Mouse (Mus musculus) large intestine, adult 2 months (tissue): ENCODE results near the gene Ak8. TPM values are rescaled to one million over a fixed set of nuclear protein-coding genes. Genes with fewer than 3 reads are reported as not detected.

Experiments
- DNase-seq: peaks from one replicate; pipeline ENCODE4 v3.0.0-alpha.2; 2012; ENCODE audit warnings: low read depth, low spot score
- WGBS: fragments of 180-500 bp; shearing (Covaris S2); methylation state at CpG from one replicate; pipeline ENCODE4 v1.1.7; 2018; 5-methylcytosine and 5-hydroxymethylcytosine counted together
- polyA plus RNA-seq: library from polyadenylated mRNA; depleted of rRNA; stranded (reverse); fragments of >200 nt; gene quantifications from 2 replicates; pipeline ENCODE4 v1.2.3, GENCODE M21; 2012

The Ak8 gene
- polyA plus RNA-seq, 1 experiment, result 0.19 TPM

DNA sequence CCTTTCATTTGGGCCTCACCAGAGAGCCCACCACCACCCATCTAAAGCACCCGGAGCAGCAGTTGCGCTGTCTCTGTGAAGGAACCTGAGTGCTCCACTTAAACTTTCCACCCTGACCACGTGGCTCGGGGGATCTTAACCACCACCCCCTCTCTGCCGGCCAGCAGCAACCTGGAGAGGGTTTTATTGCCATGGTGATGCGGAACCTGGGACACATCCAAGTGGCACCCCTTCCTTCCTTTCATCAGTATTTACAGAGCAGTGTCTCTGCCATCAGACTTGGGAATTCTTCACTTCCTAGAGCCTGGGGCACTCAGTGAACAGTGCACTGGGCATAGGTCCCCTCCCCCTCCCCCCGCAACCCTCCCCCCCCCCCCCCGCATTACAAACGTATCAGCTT, 23.9 kb downstream of the Ak8 start:
- WGBS, result 26% methylated on average over 9 of the region's 9 CpGs
- DNase-seq, result no peak

DNA sequence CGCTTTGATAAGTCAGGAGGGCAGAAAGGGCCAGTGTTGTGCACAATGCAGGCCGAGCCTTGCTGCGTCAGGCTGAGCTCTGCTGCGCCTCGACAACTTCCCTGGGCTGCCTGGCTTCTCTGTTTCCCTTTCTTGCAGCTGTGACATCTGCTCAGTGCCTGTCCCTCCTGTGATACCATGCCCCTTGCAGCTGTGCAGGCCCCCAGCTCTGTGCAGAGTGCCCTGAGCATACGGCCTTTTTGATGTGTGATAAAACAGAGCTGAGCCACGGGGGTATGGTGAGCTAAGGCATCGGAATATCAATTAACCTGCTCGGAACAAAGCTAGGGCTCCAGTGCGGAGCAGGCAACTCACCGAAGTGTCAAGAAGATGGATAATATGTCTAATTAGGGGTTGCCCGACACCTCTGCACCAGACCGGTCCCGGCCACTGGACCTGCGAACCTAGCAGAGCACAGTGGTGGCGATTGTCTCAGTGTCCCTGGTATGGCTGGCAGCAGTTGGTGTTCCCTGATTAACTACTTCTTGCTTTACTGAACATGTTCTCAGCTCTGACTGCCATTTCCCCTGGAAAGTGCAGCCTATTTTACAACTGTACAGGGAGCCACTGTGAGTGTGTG, 27.9 kb downstream of the Ak8 start:
- WGBS, result 60% methylated on average over 16 of the region's 16 CpGs

DNA sequence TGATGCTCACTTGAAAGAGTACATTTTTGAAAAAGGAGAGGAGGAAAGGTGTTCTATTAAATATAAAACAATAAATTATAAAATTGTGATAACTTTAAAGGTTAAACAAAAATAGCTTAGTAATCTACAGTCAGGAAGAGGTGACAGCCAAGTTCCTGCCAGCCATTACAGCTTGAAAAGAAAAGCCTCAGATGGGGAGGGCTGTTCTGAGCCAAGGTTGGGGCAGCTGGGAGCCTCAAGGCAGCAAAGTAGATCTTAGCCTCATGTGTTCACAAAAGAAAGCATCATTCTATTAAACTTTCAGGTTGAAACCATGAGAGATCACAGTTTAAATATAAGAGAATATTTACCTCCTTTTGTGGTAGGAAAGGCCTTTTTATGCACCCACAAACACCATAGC, 30.7 kb downstream of the Ak8 start:
- no peak for DNase-seq

More for the DNA sequence above, 27.9 kb downstream of the Ak8 start:
- DNase-seq, result no peak

DNA sequence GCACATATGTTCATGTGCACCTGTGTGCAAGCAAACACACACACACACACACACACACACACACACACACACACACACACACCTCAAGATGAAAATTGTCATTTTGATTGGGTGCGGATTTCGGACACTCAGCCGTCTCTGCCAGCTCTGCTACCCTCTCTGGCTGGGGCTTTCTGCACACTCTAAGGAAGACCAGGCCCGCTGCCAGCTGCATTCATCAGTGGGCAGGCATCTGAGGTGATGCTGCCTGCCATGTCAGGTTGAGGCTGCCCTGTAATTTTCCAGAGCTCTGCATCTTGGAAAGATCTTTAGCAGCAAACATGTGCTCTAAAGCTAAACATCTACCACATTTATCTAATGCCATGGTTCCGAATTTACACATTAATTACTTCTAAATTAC, 37.1 kb downstream of the Ak8 start:
- WGBS, result 75% methylated on average over 5 of the region's 5 CpGs
- no peak for DNase-seq

DNA sequence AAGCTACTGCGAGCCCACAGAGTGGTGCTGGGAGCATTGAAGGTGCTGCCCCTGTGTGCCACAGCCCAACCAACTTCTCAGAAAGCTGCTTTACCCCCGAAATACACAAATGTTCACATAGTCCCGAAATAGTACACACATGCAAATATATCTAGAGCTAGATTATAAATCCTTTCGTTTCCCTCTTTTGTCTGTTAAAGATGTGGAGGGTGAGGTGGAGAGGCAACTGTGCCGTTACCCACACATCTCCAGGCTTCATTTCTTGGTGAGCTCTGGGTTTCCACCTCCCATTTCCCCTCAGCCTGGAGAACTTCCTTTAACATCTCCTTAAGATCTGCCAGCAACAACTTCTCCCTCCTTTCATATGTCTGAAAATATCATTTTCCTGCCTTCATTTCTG, 40.2 kb downstream of the Ak8 start:
- no peak for DNase-seq
- 75% methylated on average over 5 of the region's 5 CpGs for WGBS

DNA sequence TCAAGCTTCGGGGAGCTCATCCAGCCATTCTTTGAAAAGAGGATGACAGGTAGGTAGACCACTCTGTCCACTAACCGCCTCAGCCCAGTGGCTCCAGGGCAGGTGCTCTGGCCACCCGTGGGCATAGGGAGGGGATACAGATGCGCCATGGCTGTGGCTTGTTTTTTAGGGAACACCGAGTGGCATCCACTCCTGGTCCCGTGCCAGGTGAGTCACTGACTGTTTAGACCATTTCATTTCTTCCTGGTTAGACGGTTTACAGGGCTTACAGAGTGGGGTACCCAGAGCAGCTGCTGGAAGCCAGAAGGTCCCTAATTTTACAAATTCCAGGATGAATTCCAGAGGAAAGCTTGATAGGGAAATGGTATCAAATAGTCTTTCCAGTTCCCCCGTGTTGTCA, 42.7 kb downstream of the Ak8 start:
- no peak for DNase-seq
- 47% methylated on average over 8 of the region's 8 CpGs for WGBS

DNA sequence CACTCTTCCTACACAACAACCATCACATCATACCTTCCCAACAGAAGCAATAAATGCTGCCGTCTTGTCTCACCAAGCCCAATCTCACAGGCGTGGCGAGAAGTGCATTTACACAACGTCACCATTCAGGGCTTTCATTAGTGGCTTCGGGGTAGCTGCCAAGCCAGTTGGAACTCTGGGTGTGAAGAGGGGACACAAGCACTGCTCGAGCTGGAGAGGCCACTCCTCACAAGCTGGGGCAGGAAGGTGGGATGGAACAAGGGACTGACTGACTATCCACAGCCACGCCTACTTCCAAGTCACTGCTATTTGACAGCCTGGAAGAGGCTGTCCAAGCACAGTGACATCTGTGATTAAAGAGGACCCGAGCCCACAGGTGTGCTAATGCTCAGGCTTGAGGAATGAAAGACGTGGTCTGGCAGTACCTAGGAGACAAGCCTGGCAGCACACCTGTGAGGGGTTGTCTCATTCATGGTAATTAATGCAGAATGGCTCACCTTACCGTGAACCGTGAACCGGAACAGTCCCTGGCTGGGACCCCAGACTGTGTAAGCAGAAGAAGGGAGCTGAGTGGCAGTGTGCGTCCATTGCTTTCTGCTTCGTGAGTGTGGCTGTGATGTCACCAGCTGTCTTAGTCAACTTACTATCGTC, 46.8 kb downstream of the Ak8 start:
- no peak for DNase-seq
- WGBS, result 39% methylated on average over 15 of the region's 15 CpGs

DNA sequence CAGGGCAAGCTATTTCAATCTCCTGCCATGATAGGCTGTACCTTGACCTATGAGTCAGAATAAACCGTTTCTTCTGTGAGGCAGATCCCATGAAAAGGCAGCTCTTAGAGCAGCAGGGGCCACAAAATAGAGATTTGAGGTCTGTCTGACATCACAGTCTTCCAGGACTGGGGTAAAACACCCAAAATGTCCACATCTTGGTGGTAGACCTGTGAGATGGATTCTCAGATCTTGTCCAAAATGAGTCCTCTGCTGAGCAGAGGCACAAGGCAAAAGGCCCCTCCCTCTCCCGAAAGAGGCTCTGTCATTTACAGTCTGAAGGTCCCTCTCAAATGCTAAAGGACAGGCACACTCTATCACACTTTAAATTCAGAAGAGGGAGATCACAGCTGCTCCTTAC, 47.7 kb downstream of the Ak8 start:
- WGBS, result 54% methylated on average over 2 of the region's 2 CpGs
- no peak for DNase-seq

DNA sequence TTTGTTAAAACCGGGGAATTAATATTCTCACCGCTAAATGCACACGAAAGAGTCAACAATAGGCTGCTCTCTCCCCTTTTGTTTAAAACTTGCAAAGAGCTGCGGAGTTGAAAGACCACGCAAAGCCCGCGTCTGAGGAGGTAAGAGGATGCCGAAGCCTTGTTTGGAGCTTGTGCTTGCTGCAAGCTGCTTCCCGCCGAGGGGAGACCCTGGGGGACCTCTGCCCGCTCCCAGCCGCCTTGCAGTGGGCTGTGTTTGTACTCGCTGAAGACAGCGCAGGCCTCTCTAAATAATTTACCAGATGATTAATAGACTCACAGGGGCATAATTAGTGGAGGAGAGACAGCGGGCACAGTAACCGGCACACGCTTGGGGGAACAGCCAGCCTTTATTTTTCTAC, 51.2 kb downstream of the Ak8 start:
- WGBS, result 6% methylated on average over 17 of the region's 17 CpGs
- DNase-seq, result no peak

DNA sequence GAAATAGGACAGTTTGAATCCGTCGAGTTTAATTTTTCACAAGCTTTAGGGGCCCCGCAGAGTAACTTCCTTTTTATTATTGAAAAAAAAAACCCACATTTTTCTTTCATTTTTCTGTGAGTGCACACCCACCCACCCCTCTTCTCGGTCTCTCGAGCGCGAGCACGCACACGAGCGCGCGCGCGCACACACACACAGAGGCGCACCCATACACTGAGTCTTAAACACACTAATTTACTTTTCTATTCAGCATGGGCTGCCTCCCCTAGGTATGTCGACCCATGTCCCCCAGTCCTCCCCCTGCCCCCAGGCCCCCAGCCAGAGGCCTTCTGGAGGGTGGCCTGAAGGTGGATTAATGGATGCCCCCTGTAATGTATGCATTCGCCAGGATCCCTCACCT, 51.7 kb downstream of the Ak8 start:
- DNase-seq, result no peak
- WGBS, result 17% methylated on average over 17 of the region's 17 CpGs

DNA sequence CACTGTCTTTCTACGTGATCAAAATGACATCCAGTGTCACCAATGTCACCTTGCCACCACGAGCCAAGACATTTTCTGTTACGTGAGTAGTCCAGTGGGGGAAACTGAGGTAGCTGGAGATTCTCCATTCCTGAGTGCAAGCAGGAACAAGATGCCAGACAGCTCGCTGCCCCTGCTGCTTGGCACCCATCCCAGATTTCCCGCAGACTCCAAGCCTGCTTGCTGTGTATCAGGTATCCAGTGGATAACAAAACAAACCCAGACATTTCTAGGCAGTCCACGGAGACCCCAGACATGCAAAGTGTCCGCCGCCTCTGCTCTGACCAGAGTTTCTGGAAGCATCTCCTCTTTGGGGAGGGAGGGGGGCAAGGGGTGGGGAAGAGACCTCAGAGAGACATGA, 52.4 kb downstream of the Ak8 start:
- DNase-seq, result no peak
- WGBS, result 65% methylated on average over 8 of the region's 8 CpGs

DNA sequence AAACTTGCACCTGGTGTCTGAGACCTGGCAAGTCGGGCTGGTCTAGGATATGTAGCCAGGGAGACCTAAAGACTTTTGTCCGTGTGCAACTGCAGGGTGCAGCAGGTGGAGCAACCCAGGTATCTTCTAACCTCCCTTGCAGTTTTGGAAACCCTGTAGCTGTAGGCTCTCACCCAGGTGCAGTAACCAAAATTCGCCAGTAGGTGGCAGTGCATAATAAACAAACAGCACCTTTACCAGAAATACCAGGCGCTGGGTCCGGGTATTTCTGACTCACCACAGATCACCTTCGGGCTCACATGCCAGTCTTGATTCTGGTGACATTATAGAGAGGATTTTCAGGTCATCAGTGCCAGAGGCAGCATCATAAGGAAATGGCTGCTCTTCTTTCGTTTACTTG, 55.5 kb downstream of the Ak8 start:
- DNase-seq, result peak; percentile 53
- 4% methylated on average over 7 of the region's 7 CpGs for WGBS

DNA sequence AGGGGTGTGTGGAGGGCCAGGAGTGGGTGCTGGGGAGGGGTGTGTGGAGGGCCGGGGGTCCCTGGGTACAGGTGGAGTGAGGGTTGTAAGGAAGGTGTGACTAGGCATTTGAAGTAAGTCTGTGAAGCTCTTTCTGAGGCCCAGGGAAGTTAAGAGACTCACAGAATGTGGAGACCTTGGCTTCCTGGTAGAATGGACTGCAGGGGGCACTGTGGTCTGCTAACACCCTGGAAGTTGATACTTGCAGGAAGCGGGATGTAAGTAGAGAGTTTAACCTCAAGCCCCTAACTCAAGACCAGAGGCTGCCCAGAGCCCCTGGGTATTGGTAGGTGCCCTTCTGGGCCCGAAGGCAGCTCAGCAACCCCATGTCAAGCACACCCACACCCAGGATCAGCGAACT, 56.2 kb downstream of the Ak8 start:
- DNase-seq, result peak; percentile 10
- 38% methylated on average over 4 of the region's 4 CpGs for WGBS

DNA sequence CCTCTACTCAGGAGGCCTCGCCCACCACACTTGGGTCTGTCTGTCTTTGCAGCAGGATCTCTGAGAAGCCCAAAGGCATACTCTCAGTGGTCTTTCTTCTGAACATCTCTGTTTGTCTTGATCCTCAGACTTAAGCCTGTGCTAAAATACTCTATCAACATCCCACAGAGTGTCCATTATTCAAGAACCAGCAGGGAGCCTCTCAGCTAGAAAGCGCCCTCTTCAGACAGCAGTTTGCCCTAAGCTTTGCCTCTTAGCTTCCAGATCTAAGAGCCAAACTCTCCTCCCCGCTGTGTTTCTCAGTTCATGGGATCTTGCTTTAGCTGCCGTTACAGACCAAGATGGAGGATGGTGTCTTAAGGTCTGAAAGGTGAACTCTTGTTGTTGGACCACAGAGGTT, 59.5 kb downstream of the Ak8 start:
- 52% methylated on average over 4 of the region's 4 CpGs for WGBS
- no peak for DNase-seq

DNA sequence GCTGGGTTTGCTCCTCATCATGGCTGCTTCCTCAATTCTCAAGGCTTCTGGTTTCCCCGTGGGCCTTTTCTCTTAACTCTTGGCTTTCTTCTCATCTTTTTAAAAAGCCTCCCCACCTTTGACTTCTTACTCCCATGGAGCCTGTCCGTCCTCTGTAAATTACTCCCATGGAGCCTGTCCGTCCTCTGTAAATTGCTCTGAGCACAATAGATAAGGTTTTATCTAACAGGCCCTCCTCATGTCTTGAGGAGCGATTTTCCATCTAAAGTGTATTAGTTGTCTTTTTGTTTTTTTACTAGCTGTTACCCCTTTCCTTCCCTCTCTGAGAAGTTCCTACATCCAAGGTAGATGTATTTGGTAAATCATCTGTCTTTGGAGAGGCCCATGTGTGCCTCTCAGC, 66.6 kb downstream of the Ak8 start:
- no peak for DNase-seq
- WGBS, result 86% methylated on average over 4 of the region's 4 CpGs

DNA sequence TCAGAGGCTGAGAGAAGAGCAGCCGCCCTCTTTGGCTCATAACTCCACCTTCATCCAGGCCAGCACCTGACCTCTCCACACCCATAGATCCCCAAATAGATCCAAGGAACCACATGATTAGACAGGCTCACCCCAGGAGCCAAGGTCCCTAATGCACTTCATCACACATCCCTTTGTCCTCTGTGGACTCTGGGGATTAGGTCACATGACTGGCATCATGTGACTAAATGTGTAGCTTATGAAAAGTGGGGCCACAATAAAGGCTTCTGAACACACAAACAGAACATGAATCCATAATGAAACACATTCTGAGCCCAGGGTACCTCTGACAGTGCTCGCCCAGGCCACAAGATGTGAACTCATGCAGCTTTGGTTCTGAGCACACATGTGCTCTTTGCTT, 67.1 kb downstream of the Ak8 start:
- DNase-seq, result no peak
- 82% methylated on average over 2 of the region's 2 CpGs for WGBS

DNA sequence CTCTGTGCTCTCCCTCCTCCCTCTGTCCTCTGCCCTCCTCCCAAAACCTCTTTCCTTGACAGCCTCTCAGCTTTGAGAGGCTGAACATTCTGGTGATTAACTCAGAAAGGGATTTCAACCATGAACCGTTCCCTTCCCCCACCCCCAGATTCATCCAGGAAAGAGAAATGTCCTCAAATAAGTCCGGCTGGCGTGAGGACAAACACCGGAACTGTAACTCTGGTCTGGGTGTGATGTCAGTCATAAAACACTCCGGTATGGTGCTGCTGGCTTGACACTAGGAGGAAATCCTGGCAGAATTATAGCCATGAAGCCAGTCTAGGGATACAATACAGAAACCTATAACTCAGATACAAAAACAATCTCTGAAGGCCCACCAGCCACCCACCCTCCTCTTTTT, 70.7 kb downstream of the Ak8 start:
- peak; percentile 51 for DNase-seq
- WGBS, result 7% methylated on average over 5 of the region's 5 CpGs

DNA sequence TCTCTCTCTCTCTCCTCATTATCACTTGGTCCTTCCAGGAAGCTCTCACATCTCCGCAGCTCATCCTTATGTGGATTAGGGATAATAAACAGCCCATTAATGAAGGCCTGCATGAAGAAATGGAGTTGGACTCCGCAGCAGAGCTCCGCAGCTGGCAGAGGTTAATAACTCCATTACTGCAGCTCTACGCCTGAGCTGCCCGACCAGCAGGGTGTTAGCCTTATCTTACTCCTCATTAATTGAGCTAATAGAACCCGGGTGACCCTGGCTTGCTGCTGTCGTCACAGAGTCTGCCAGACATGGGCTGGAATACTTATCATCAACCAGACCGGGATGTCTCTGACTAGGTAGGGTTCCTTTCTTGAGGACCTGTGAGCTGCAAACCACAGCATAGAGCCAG, 74.1 kb downstream of the Ak8 start:
- 59% methylated on average over 8 of the region's 8 CpGs for WGBS
- DNase-seq, result no peak

DNA sequence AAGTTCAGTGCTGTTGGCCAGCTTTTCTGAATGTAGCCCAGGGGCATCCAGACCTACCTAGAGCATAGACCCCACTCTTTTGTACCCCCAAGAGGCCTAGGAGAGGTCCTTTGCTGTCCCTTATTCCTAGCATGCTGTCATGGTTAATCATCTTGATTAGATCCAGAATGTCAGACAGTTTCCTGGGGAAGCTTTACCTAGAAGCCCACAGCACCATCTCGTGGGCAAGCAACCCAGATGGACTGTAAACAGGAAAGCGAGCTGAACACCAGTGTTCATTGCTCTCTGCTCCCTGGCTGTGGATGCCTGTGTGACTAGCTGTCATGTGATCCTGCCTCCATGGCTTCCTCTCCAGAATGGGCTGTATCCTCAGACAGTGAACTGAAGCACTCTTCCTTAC, 76.8 kb downstream of the Ak8 start:
- 58% methylated on average over 2 of the region's 2 CpGs for WGBS
- no peak for DNase-seq

DNA sequence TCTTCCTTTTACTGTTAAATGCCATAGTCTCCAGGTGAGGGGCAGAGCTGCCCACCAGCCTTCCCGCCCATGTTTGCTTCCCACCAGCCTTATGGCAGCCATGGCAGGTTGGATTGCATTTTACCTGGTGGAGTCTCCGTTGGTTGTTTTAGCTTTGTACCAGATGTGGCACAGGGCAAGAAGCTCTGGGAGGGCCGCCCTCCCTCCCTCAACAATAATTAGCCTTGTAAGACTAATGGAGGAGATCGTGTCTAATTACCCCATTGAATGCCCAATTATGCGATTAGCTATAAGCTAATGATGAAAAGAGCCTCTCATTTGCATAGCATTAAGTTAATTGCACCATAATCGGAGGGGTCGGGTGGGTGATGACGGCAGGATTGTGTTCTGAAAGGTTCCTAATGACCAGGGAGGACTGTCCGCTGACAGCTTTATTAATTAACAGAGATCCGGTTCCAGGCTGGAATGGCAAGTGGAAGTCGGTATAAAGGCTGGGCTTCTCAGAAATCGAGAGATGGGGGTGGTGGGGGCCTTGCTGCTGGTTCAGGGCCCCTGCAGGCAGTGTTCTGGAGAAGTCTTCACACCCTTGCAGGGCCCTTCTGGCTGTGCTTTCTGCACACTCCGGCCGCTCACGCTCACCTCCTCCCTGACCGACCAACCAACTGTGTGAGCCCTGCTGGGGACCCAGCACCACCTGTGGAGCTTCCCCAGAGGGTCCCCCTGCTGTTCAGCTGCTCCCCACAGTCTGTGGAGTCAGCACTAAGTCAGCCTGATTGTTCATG, 80.2 kb downstream of the Ak8 start:
- WGBS, result 69% methylated on average over 16 of the region's 16 CpGs
- DNase-seq, result no peak

DNA sequence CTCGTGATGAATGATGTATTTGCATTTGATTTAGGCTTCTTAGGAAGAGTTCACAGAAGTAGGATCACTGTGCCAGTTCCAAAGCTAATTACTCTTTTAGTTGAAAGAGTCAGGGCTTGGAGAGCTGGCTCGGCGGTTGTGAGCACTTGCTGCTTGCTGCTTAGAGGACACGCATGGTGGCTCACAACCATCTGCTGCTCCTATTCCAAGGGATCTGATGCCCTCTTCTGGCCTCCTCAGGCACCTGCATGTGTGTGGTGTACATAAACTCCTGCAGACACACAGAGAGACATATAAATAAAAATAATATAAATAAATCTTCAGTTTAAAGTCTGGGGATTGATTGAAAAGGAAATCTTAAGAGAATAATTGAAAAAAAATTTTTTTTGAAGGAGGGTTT, 81.3 kb downstream of the Ak8 start:
- no peak for DNase-seq
- 92% methylated on average over 4 of the region's 4 CpGs for WGBS
